Mouse (Mus musculus) T-helper 2 cell (primary cell): ENCODE results near the gene Phlda2.
"Not testable (repeated sequence)": the region's sequence is repeated elsewhere in the genome, so short reads cannot be mapped to it uniquely, and the experiment has no call there.

ENCODE experiments used
- in situ Hi-C: fragments of 300-600 bp; cut with MboI, MseI; formaldehyde crosslinking; loops from one replicate; pipeline ENCODE4 v1.15.1; 2025; ENCODE audit warnings: high pct_unique_total_duplicates

Gene Phlda2

GRCm38 (mm10) chr7:143502418-143503200 lies at the start of gene Phlda2:
Gene Phlda2 (minus strand): TSS chr7:143503150.
- in situ Hi-C loops, result no loop called here

GRCm38 (mm10) chr7:143549588-143550220 lies 46.8 kb upstream of the Phlda2 start:
- in situ Hi-C loops, result no loop called here

GRCm38 (mm10) chr7:143548976-143549457 lies 46.1 kb upstream of the Phlda2 start, which contains the start of gene Nap1l4:
Gene Nap1l4 (minus strand): TSS chr7:143549106.
- in situ Hi-C loops, result no loop called here

- in situ Hi-C loops, result no loop called here
Measured at GRCm38 (mm10) chr7:143548231-143548961, 45.4 kb upstream of the Phlda2 start.

- in situ Hi-C loops, result no loop called here
Measured at GRCm38 (mm10) chr7:143546554-143546953, 43.6 kb upstream of the Phlda2 start.

- in situ Hi-C loops, result no loop called here
Measured at GRCm38 (mm10) chr7:143544368-143544767, 41.4 kb upstream of the Phlda2 start.

- in situ Hi-C loops, result no loop called here
Measured at GRCm38 (mm10) chr7:143538671-143539070, 35.7 kb upstream of the Phlda2 start.

GRCm38 (mm10) chr7:143538229-143538628 lies 35.3 kb upstream of the Phlda2 start:
- in situ Hi-C loops, result not testable (repeated sequence)

GRCm38 (mm10) chr7:143536251-143536650 lies 33.3 kb upstream of the Phlda2 start:
- in situ Hi-C loops, result no loop called here

- in situ Hi-C loops, result loop anchor here (5.0 kb wide), 1 partner anchor 49 kb away; no protein-coding TSS in a partner anchor
Measured at GRCm38 (mm10) chr7:143533284-143533683, 30.3 kb upstream of the Phlda2 start.

GRCm38 (mm10) chr7:143532410-143532809 lies 29.5 kb upstream of the Phlda2 start:
- in situ Hi-C loops, result loop anchor here (5.0 kb wide), 1 partner anchor 50 kb away; no protein-coding TSS in a partner anchor

GRCm38 (mm10) chr7:143519333-143519732 lies 16.4 kb upstream of the Phlda2 start:
- in situ Hi-C loops, result no loop called here

- in situ Hi-C loops, result no loop called here
Measured at GRCm38 (mm10) chr7:143514416-143514768, 11.4 kb upstream of the Phlda2 start.

- in situ Hi-C loops, result no loop called here
Measured at GRCm38 (mm10) chr7:143513763-143514415, 10.9 kb upstream of the Phlda2 start.

- in situ Hi-C loops, result no loop called here
Measured at GRCm38 (mm10) chr7:143511335-143511712, 8.4 kb upstream of the Phlda2 start.

GRCm38 (mm10) chr7:143510593-143511334 lies 7.8 kb upstream of the Phlda2 start:
- in situ Hi-C loops, result no loop called here

- in situ Hi-C loops, result no loop called here
Measured at GRCm38 (mm10) chr7:143509566-143509965, 6.6 kb upstream of the Phlda2 start.

- in situ Hi-C loops, result no loop called here
Measured at GRCm38 (mm10) chr7:143506675-143507074, 3.7 kb upstream of the Phlda2 start.

- in situ Hi-C loops, result no loop called here
Measured at GRCm38 (mm10) chr7:143506271-143506670, 3.3 kb upstream of the Phlda2 start.

GRCm38 (mm10) chr7:143505823-143506222 lies 2.9 kb upstream of the Phlda2 start:
- in situ Hi-C loops, result no loop called here

GRCm38 (mm10) chr7:143505411-143505810 lies 2.5 kb upstream of the Phlda2 start:
- in situ Hi-C loops, result no loop called here
